Mouse (Mus musculus) lung, embryonic 14.5 days (tissue): ENCODE data around the gene Btbd1. TPM values are rescaled to one million over a fixed set of nuclear protein-coding genes. Genes with fewer than 3 reads are reported as not detected.

ENCODE experiments used
- ATAC-seq: fragments of 200-750 bp; cut with Nextera tagmentation; 2 replicates; pipeline ENCODE4 v1.8.0; 2017; ENCODE audit warnings: mild to moderate bottlenecking, moderate TSS enrichment, moderate library complexity; ENCODE audit not compliant: insufficient read depth
- DNase-seq: peaks from one replicate; pipeline ENCODE4 v3.0.0-alpha.2; 2015
- H3K27ac ChIP-seq: fragments of 300-500 bp; sonication (generic); 2 replicates; pipeline ENCODE4 v1.5.1; 2014; ENCODE audit warnings: low read depth, mild to moderate bottlenecking, moderate library complexity
- H3K27me3 ChIP-seq: fragments of 300-500 bp; sonication (generic); 2 replicates; pipeline ENCODE4 v1.6.1; 2014; ENCODE audit warnings: low read length, control low read depth; ENCODE audit not compliant: insufficient read depth
- H3K36me3 ChIP-seq: fragments of 300-500 bp; sonication (generic); 2 replicates; pipeline ENCODE4 v1.6.1; 2014; ENCODE audit warnings: control low read depth; ENCODE audit not compliant: insufficient read depth
- H3K4me1 ChIP-seq: fragments of 300-500 bp; sonication (generic); 2 replicates; pipeline ENCODE4 v1.6.1; 2014; ENCODE audit warnings: antibody characterized with exemption, control low read depth; ENCODE audit not compliant: insufficient read depth
- H3K4me2 ChIP-seq: fragments of 300-500 bp; sonication (generic); 2 replicates; pipeline ENCODE4 v1.6.1; 2014; ENCODE audit warnings: mild to moderate bottlenecking
- H3K4me3 ChIP-seq: fragments of 300-500 bp; sonication (generic); 2 replicates; pipeline ENCODE4 v1.5.1; 2014; ENCODE audit warnings: low read depth, low read length
- H3K9ac ChIP-seq: fragments of 300-500 bp; sonication (generic); 2 replicates; pipeline ENCODE4 v1.6.1; 2014
- H3K9me3 ChIP-seq: fragments of 300-500 bp; sonication (generic); 2 replicates; pipeline ENCODE4 v1.6.1; 2016; ENCODE audit warnings: low read depth, low read length, control low read depth
- CTCF ChIP-seq: IDR thresholded peaks from 2 replicates; pipeline ENCODE4 v1.5.1; 2016; ENCODE audit warnings: antibody characterized with exemption, low read depth
- WGBS: fragments of 180-500 bp; shearing (Covaris S2); extraction: QIAGEN DNeasy Blood & Tissue Kit; methylation state at CpG from one replicate; pipeline ENCODE4 v1.1.7; 2014; 5-methylcytosine and 5-hydroxymethylcytosine counted together
- polyA plus RNA-seq: library from polyadenylated mRNA; unstranded; fragments of >200 nt; fragmentation: Nextera tagmentation; extraction: Ambion mirVana; gene quantifications from 2 replicates; pipeline ENCODE4 v1.2.1, GENCODE M21; 2014

Btbd1 gene
- polyA plus RNA-seq, 1 experiment from 2014 or later: 92.3 TPM

DNA sequence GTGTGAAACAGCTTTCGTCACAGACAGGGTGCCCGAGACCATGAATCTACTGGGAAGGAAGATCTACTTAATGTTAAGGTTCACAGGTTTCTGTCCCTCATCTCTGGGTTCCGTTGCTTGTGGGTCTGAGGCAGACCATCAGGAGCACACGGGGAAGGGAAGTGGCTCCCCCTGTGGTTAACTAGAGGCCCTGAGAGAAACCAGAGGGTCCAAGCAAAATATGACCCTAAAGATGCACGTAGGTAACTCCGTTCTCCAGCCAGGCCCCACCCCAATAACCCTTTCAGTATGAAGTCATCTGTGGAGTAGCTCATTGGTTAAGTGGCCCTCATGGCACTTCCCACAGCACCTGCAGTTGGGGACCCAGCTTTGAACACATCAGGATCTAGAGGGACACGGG is 20.4 kb upstream of the Btbd1 start:
- Histone ChIP-seq H3K4me2 (no peak overlapping the region), H3K4me1 (no peaks in the 10 kb centered on the region), H3K27me3 (no peaks in the 10 kb centered on the region), H3K9me3 (no peaks in the 10 kb centered on the region), H3K36me3 (no peaks in the 10 kb centered on the region), H3K27ac (no peak overlapping the region), H3K4me3 (no peak overlapping the region), H3K9ac (no peak overlapping the region)
- TF ChIP-seq CTCF: no peak
- WGBS: 79% methylated on average over 7 of the region's 7 CpGs
- ATAC-seq: no peak
- no peak for DNase-seq

DNA sequence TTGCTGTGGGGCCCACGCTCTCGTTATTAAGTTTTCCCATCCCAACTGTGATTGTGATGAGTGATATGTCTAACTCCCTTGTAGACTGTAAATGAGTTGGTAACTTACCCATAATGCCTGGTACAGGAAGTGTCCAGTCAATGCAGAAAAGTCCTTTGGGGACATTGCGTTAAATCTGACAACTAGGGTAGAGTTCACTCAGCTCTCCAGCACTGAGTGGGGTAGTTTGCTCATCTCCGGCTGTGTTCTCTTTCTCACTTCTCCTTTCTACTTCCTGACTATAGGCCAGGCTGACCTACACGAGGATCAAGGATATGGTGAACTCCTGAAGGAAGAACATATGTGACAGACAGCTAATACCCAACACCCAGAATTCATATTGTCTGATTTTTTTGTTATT is 20.0 kb upstream of the Btbd1 start:
- Histone ChIP-seq H3K9me3 (no peaks in the 10 kb centered on the region), H3K4me3 (no peak overlapping the region), H3K9ac (no peak overlapping the region), H3K36me3 (no peaks in the 10 kb centered on the region), H3K4me1 (no peaks in the 10 kb centered on the region), H3K4me2 (no peak overlapping the region), H3K27ac (no peak overlapping the region), H3K27me3 (no peaks in the 10 kb centered on the region)
- ATAC-seq (no peak), DNase-seq (no peak)
- no peak for TF ChIP-seq CTCF
- WGBS: 86% methylated on average over 5 of the region's 5 CpGs

DNA sequence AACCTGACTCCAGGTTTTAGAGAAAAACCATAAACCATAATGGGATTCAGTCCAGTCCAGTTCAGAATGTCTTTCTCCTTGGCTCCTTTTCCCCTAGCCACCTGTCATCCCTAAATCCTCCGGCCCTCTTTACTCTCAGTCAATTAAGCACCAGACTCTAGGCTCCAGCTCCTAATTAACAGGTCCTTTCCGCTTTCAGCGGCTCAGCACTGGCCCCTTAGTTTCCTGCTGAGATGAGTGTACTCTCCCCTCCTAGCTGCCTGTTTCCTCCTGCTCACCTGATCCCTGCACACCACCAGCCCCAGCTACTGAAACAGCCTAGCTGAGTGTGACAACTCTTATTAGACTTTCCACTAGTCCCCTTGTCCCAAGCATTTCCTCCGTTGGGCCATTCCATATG is 18.5 kb upstream of the Btbd1 start:
- H3K4me3 ChIP-seq: no peak overlapping the region
- no peaks in the 10 kb centered on the region for H3K4me1 ChIP-seq
- ATAC-seq: no peak
- H3K27me3 ChIP-seq: no peaks in the 10 kb centered on the region
- WGBS: 40% methylated on average over 4 of the region's 4 CpGs
- H3K4me2 ChIP-seq: no peak overlapping the region
- no peak overlapping the region for H3K9ac ChIP-seq
- no peak overlapping the region for H3K27ac ChIP-seq
- no peaks in the 10 kb centered on the region for H3K36me3 ChIP-seq
- TF ChIP-seq CTCF: no peak
- DNase-seq: no peak
- no peaks in the 10 kb centered on the region for H3K9me3 ChIP-seq

DNA sequence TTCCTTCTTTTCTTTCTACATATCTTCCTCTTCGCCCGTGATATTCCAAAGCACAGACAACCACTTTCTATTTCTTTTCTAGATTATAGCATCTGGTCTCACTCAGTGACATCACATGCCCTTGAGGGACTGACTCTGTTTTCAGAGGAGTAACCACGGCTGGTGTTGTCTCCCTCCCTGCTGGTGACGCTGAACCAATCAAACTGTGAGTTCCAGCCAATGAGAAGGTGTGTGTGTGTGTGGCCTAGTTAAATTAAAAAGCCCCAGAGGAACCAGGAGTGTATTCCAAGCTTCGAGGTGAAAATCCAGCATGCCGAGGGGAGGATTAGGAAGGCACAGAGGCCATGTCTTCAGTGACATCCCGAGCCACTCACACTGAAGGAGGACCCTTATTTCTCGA is 17.8 kb upstream of the Btbd1 start:
- ATAC-seq (no peak), DNase-seq (no peak)
- H3K36me3 ChIP-seq: no peaks in the 10 kb centered on the region
- no peak for TF ChIP-seq CTCF
- WGBS: 38% methylated on average over 8 of the region's 8 CpGs
- no peak overlapping the region for H3K4me3 ChIP-seq
- no peak overlapping the region for H3K27ac ChIP-seq
- no peak overlapping the region for H3K4me2 ChIP-seq
- no peak overlapping the region for H3K9ac ChIP-seq
- H3K4me1 ChIP-seq: no peaks in the 10 kb centered on the region
- H3K27me3 ChIP-seq: no peaks in the 10 kb centered on the region
- H3K9me3 ChIP-seq: no peaks in the 10 kb centered on the region

DNA sequence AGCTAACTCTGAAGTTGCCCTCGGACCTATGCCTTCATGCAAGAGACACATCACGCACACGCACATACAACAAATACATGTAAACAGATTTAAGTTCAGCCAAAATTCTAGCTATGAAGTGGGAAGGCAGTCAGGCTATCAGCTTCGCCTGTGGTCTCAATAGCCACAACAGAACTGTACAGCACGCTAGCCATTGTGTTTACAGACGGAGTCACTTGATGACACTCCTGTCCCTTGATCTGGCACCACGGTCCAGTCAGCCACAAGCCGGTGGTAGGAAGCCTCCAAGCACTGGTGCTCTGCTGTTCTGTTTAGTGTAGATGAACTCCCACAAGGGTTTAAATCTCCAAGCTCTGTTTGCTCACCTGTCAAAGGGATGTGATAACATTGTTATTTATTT is 16.8 kb upstream of the Btbd1 start:
- no peaks in the 10 kb centered on the region for H3K4me1 ChIP-seq
- H3K4me3 ChIP-seq: no peak overlapping the region
- no peak for TF ChIP-seq CTCF
- H3K27ac ChIP-seq: no peak overlapping the region
- ATAC-seq: no peak
- no peaks in the 10 kb centered on the region for H3K36me3 ChIP-seq
- H3K9ac ChIP-seq: no peak overlapping the region
- no peaks in the 10 kb centered on the region for H3K9me3 ChIP-seq
- DNase-seq: no peak
- no peaks in the 10 kb centered on the region for H3K27me3 ChIP-seq
- H3K4me2 ChIP-seq: no peak overlapping the region
- WGBS: 45% methylated on average over 8 of the region's 8 CpGs

DNA sequence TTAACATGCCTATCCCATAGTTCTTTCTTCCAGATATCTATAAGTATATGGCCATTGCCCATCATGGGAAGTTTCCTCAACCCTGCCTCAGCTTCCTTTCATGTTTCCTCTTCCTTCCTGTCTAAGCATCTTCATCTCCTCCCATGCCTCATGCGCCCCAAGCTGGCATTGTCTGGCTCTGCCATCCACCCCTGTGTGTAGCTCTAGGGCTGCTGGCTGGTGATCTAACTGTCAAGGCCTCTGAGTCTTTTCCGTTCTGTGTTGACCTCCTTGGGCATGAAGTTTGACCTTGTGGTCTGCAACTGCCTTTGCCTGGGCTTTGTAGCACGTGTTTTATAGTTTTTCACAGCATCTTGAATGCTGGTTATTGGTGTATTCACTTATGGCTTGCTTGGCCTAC is 16.1 kb upstream of the Btbd1 start:
- no peak overlapping the region for H3K9ac ChIP-seq
- no peak for TF ChIP-seq CTCF
- no peak overlapping the region for H3K27ac ChIP-seq
- no peak overlapping the region for H3K4me3 ChIP-seq
- no peaks in the 10 kb centered on the region for H3K4me1 ChIP-seq
- no peak for DNase-seq
- no peak overlapping the region for H3K4me2 ChIP-seq
- H3K27me3 ChIP-seq: no peaks in the 10 kb centered on the region
- no peak for ATAC-seq
- no peaks in the 10 kb centered on the region for H3K36me3 ChIP-seq
- WGBS: 75% methylated on average over 3 of the region's 3 CpGs
- no peaks in the 10 kb centered on the region for H3K9me3 ChIP-seq

DNA sequence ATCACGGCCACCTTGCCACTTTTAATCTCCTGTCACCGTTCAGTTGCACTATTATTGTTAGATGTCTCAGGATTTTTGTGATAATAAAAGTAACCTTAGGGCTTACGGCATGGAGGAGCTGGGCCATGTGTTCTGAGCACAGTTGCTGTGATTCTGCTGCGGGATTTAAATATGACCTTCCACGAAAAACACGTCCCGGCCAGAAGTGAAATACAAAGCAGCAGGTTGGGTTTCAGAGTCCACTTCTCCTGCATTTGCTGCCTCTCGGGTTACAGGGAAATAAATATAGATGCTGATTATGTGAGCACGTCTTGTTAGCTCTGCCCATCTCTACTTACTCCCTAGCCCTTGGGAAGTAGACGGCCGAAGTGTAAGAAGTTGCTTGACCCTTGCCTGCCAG is 15.6 kb upstream of the Btbd1 start:
- Histone ChIP-seq H3K27ac (no peak overlapping the region), H3K4me3 (no peak overlapping the region), H3K36me3 (no peaks in the 10 kb centered on the region), H3K4me2 (no peak overlapping the region), H3K9me3 (no peaks in the 10 kb centered on the region), H3K4me1 (no peaks in the 10 kb centered on the region), H3K9ac (no peak overlapping the region), H3K27me3 (no peaks in the 10 kb centered on the region)
- no peak for TF ChIP-seq CTCF
- 60% methylated on average over 11 of the region's 11 CpGs for WGBS
- no peak for DNase-seq
- ATAC-seq: no peak

DNA sequence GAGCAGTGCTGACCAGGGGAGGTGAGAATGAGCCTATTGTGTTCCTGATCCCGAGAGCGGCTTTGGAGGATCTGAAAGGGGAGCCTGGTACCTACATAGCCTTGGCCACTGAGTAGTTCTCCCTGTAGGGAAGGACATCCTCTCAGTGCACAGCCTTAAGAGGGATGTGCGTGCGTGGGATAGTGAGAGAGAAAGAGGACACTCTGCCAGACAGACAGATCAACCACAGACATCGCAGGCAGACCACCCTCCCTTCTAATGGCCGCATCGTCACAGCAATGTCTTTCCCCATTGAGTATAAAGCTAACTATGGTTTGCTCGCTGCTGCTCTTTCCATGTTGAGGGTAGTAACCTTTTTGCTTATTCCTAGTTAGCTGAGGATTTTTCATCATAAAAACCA is 14.7 kb upstream of the Btbd1 start:
- no peak overlapping the region for H3K9ac ChIP-seq

More for the DNA sequence above, 14.7 kb upstream of the Btbd1 start:
- no peak overlapping the region for H3K4me2 ChIP-seq
- H3K27ac ChIP-seq: no peak overlapping the region
- H3K9me3 ChIP-seq: no peaks in the 10 kb centered on the region
- H3K36me3 ChIP-seq: no peaks in the 10 kb centered on the region
- H3K4me1 ChIP-seq: no peaks in the 10 kb centered on the region
- 80% methylated on average over 8 of the region's 8 CpGs for WGBS
- no peak for DNase-seq
- no peak for TF ChIP-seq CTCF
- no peaks in the 10 kb centered on the region for H3K27me3 ChIP-seq
- ATAC-seq: no peak
- no peak overlapping the region for H3K4me3 ChIP-seq
